Mouse (Mus musculus): ENCODE measurements around the gene Epha8.

Gene Epha8

GRCm38 (mm10) chr4:136967511-136967910 lies 10.9 kb upstream of the Epha8 start:
- DNase-seq (ENCODE audit: low read depth, low spot score) = no peak
- Histone ChIP-seq H3K36me3 (ENCODE audit: control insufficient read depth, insufficient read depth, low read length, poor library complexity, severe bottlenecking) (no peaks in the 10 kb centered on the region), H3K27me3 (ENCODE audit: control insufficient read depth, insufficient read depth, low read length, poor library complexity, severe bottlenecking) (no peaks in the 10 kb centered on the region)

- no peaks in the 10 kb centered on the region for H3K27me3 ChIP-seq (ENCODE audit: control insufficient read depth, insufficient read depth, low read length, poor library complexity, severe bottlenecking)
- H3K36me3 ChIP-seq (ENCODE audit: control insufficient read depth, insufficient read depth, low read length, poor library complexity, severe bottlenecking) = no peaks in the 10 kb centered on the region
- no peak for DNase-seq (ENCODE audit: low read depth, low spot score)
Observed at GRCm38 (mm10) chr4:136966493-136967390, 10.1 kb upstream of the Epha8 start.

- Histone ChIP-seq H3K27me3 (ENCODE audit: control insufficient read depth, insufficient read depth, low read length, poor library complexity, severe bottlenecking) (no peaks in the 10 kb centered on the region), H3K36me3 (ENCODE audit: control insufficient read depth, insufficient read depth, low read length, poor library complexity, severe bottlenecking) (no peaks in the 10 kb centered on the region)
- no peak for DNase-seq (ENCODE audit: low read depth, low spot score)
Observed at GRCm38 (mm10) chr4:136964990-136965421, 8.4 kb upstream of the Epha8 start.

- DNase-seq (ENCODE audit: low read depth, low spot score) = no peak
Observed at GRCm38 (mm10) chr4:136962447-136962846, 5.8 kb upstream of the Epha8 start.

GRCm38 (mm10) chr4:136961642-136962285 lies 5.1 kb upstream of the Epha8 start:
- no peaks in the 10 kb centered on the region for H3K36me3 ChIP-seq (ENCODE audit: control insufficient read depth, insufficient read depth, low read length, poor library complexity, severe bottlenecking)
- no peaks in the 10 kb centered on the region for H3K27me3 ChIP-seq (ENCODE audit: control insufficient read depth, insufficient read depth, low read length, poor library complexity, severe bottlenecking)
- no peak for DNase-seq (ENCODE audit: low read depth, low spot score)

More at GRCm38 (mm10) chr4:136962447-136962846, 5.8 kb upstream of the Epha8 start:
- Histone ChIP-seq H3K27me3 (ENCODE audit: control insufficient read depth, insufficient read depth, low read length, poor library complexity, severe bottlenecking) (no peaks in the 10 kb centered on the region), H3K36me3 (ENCODE audit: control insufficient read depth, insufficient read depth, low read length, poor library complexity, severe bottlenecking) (no peaks in the 10 kb centered on the region)

- Histone ChIP-seq H3K36me3 (ENCODE audit: control insufficient read depth, insufficient read depth, low read length, poor library complexity, severe bottlenecking) (no peaks in the 10 kb centered on the region), H3K27me3 (ENCODE audit: control insufficient read depth, insufficient read depth, low read length, poor library complexity, severe bottlenecking) (no peaks in the 10 kb centered on the region)
- no peak for DNase-seq (ENCODE audit: low read depth, low spot score)
Observed at GRCm38 (mm10) chr4:136960581-136960980, 4.0 kb upstream of the Epha8 start.

- DNase-seq (ENCODE audit: low read depth, low spot score) = no peak
- H3K27me3 ChIP-seq (ENCODE audit: control insufficient read depth, insufficient read depth, low read length, poor library complexity, severe bottlenecking) = 0 out of 2 replicates have a peak, but pooled peaks cover 3% of the 10 kb centered on the region
- H3K36me3 ChIP-seq (ENCODE audit: control insufficient read depth, insufficient read depth, low read length, poor library complexity, severe bottlenecking) = no peaks in the 10 kb centered on the region
Observed at GRCm38 (mm10) chr4:136960068-136960467, 3.5 kb upstream of the Epha8 start.

- H3K27me3 ChIP-seq (ENCODE audit: control insufficient read depth, insufficient read depth, low read length, poor library complexity, severe bottlenecking) = 0 out of 2 replicates have a peak, but pooled peaks cover 3% of the 10 kb centered on the region
- no peaks in the 10 kb centered on the region for H3K36me3 ChIP-seq (ENCODE audit: control insufficient read depth, insufficient read depth, low read length, poor library complexity, severe bottlenecking)
- DNase-seq (ENCODE audit: low read depth, low spot score) = no peak
Observed at GRCm38 (mm10) chr4:136954562-136954961, 2.1 kb downstream of the Epha8 start.

DNA sequence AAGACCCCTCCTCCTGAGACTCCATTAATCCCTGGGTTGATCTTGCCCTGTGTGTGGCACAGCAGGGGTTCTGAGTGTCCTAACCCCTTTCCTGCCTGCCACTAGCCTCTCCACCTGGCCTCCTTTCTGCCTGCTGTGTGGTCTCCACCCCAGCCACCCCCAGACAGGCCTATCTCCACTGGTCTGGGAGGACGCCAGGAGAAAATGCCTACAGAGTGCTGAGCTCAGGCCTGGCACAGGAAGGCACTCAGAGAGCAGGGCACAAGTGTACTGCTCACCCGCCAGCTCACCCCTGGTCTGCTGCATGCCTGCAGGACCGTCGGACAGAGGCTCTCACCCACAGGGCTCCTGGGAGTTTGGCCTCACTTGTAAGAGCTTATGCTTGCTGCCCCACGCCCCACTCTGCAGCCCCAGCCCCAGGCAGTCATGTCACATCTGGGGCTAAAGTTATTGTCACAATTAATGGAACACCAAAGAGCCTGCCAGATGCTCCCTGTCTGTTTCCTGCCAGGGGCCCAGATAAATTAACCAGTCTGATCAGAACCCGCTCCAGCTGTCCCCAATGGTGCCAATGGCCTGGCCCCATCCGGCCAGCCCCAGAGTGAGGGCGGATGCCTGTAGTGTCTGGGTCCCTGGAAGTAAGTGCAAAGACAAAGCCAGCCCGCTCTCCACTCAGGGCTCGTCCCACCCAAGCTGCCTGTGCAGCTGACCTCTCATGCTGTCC lies 7.2 kb downstream of the Epha8 start:
- no peaks in the 10 kb centered on the region for H3K27me3 ChIP-seq (ENCODE audit: control insufficient read depth, insufficient read depth, low read length, poor library complexity, severe bottlenecking)
- no peaks in the 10 kb centered on the region for H3K36me3 ChIP-seq (ENCODE audit: control insufficient read depth, insufficient read depth, low read length, poor library complexity, severe bottlenecking)
- DNase-seq (ENCODE audit: low read depth, low spot score) = no peak

DNA sequence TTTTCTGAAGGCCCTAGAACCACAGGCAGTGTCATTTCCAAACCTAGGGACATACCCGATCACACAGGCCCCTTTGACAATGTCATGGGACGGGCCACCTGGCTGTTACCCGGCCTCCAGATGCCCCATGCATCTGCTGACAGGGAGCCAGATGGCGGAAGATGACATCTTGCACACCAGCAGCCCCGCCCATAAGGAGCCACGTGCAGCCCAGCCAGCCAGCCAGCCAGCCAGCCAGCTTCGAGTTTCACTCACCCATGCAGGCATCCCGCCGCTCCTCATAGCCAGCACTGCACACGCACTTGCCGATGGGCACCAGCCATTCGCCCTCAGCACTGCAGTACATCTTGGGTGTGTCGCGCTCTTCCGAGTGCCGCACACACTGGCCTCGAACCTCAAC lies 11.2 kb downstream of the Epha8 start:
- Histone ChIP-seq H3K27me3 (ENCODE audit: control insufficient read depth, insufficient read depth, low read length, poor library complexity, severe bottlenecking) (no peaks in the 10 kb centered on the region), H3K36me3 (ENCODE audit: control insufficient read depth, insufficient read depth, low read length, poor library complexity, severe bottlenecking) (no peaks in the 10 kb centered on the region)
- no peak for DNase-seq (ENCODE audit: low read depth, low spot score)

- Histone ChIP-seq H3K27me3 (ENCODE audit: control insufficient read depth, insufficient read depth, low read length, poor library complexity, severe bottlenecking) (no peaks in the 10 kb centered on the region), H3K36me3 (ENCODE audit: control insufficient read depth, insufficient read depth, low read length, poor library complexity, severe bottlenecking) (no peaks in the 10 kb centered on the region)
- DNase-seq (ENCODE audit: low read depth, low spot score) = no peak
Observed at GRCm38 (mm10) chr4:136944558-136945350, 11.9 kb downstream of the Epha8 start.

- Histone ChIP-seq H3K36me3 (ENCODE audit: control insufficient read depth, insufficient read depth, low read length, poor library complexity, severe bottlenecking) (no peaks in the 10 kb centered on the region), H3K27me3 (ENCODE audit: control insufficient read depth, insufficient read depth, low read length, poor library complexity, severe bottlenecking) (no peaks in the 10 kb centered on the region)
- no peak for DNase-seq (ENCODE audit: low read depth, low spot score)
Observed at GRCm38 (mm10) chr4:136943175-136943574, 13.4 kb downstream of the Epha8 start.

GRCm38 (mm10) chr4:136942761-136943160 lies 13.9 kb downstream of the Epha8 start:
- Histone ChIP-seq H3K27me3 (ENCODE audit: control insufficient read depth, insufficient read depth, low read length, poor library complexity, severe bottlenecking) (no peaks in the 10 kb centered on the region), H3K36me3 (ENCODE audit: control insufficient read depth, insufficient read depth, low read length, poor library complexity, severe bottlenecking) (no peaks in the 10 kb centered on the region)
- no peak for DNase-seq (ENCODE audit: low read depth, low spot score)

DNA sequence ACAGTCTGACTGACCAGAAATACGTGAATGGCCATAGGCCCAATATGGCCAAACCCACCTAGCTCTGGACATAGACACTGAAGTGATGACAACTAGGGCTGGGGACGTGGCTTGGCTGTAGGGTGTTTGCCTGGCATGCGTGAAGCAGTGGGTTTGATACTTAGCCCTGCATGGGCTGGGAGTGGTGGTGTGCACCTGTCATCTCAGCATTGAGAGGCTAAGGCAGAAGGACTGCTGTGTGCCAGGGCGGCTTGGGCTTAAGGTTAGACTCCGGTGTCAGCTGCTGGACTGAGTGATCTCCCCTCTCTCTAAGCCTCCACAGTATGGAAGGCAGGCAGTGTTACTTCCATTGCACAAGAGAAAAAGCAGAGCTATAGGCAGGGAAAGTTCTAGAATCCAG lies 18.7 kb downstream of the Epha8 start:
- no peaks in the 10 kb centered on the region for H3K27me3 ChIP-seq (ENCODE audit: control insufficient read depth, insufficient read depth, low read length, poor library complexity, severe bottlenecking)
- DNase-seq (ENCODE audit: low read depth, low spot score) = no peak
- H3K36me3 ChIP-seq (ENCODE audit: control insufficient read depth, insufficient read depth, low read length, poor library complexity, severe bottlenecking) = no peaks in the 10 kb centered on the region
